Comparison of ENCODE assay signal across 16 mouse cellular contexts in genomic region chr15:27539745-27540144, GRCm38 (mm10).
DNase-seq lines count a peak whose midpoint lies in the region; ATAC-seq lines count a peak whose summit lies in the region.
"Had no signal": no experiment of that assay in that cellular context is flagged by ENCODE, and none has a peak within 500 bp of the region (broad histone marks: within the 10 kb centered on the region; RNA-seq: fewer than 3 reads in every experiment).

No protein-coding gene starts in this region.

- WGBS in heart, embryonic 16.5 days, result 54% methylated on average over 9 of the region's 9 CpGs

- H3K4me1 ChIP-seq in heart, embryonic 16.5 days (ENCODE audit: control insufficient read depth, insufficient read depth, low read length), result peaks cover 54% of the 10 kb centered on the region
- H3K4me1 ChIP-seq: limb, embryonic 12.5 days had no signal

- no peak overlapping the region for H3K4me3 ChIP-seq in heart, embryonic 16.5 days (ENCODE audit: low read length)
- H3K4me3 ChIP-seq: forebrain, embryonic 13.5 days; hindbrain, embryonic 15.5 days; limb, embryonic 12.5 days; lung, embryonic 15.5 days; midbrain, embryonic 13.5 days; neural tube, embryonic 15.5 days had no signal

- H3K36me3 ChIP-seq in heart, embryonic 16.5 days (ENCODE audit: control insufficient read depth, insufficient read depth), result no peaks in the 10 kb centered on the region
- H3K36me3 ChIP-seq: hindbrain, embryonic 15.5 days; limb, embryonic 12.5 days; lung, embryonic 15.5 days; midbrain, embryonic 13.5 days had no signal

- H3K27ac ChIP-seq in heart, embryonic 16.5 days (ENCODE audit: low read length), result peak overlapping the region; percentile 94
- H3K27ac ChIP-seq: forebrain, embryonic 13.5 days; hindbrain, embryonic 15.5 days; limb, embryonic 12.5 days; lung, embryonic 15.5 days; midbrain, embryonic 13.5 days; neural tube, embryonic 15.5 days had no signal

- no peak overlapping the region for H3K4me2 ChIP-seq in heart, embryonic 16.5 days (ENCODE audit: low read depth, low read length)
- H3K4me2 ChIP-seq: forebrain, embryonic 13.5 days; hindbrain, embryonic 15.5 days; limb, embryonic 12.5 days; lung, embryonic 15.5 days; midbrain, embryonic 13.5 days; neural tube, embryonic 15.5 days had no signal

- ATAC-seq in heart, embryonic 16.5 days (replicated peaks; ENCODE audit: extremely low read depth, insufficient read depth, low FRiP score), result peak; percentile 63
- ATAC-seq: CD4-positive, CD25-positive, alpha-beta regulatory T cell, adult 4 months; forebrain, embryonic 13.5 days; midbrain, embryonic 13.5 days had no signal

- H3K9me3 ChIP-seq in heart, embryonic 16.5 days (replicated peaks; ENCODE audit: control insufficient read depth, low read length), result no peaks in the 10 kb centered on the region
- H3K9me3 ChIP-seq: forebrain, embryonic 13.5 days; hindbrain, embryonic 15.5 days; limb, embryonic 12.5 days; lung, embryonic 15.5 days; midbrain, embryonic 13.5 days; neural tube, embryonic 15.5 days had no signal

- H3K27me3 ChIP-seq in heart, embryonic 16.5 days (ENCODE audit: control insufficient read depth, insufficient read depth, low read length), result no peaks in the 10 kb centered on the region
- H3K27me3 ChIP-seq: forebrain, embryonic 13.5 days; hindbrain, embryonic 15.5 days; limb, embryonic 12.5 days; lung, embryonic 15.5 days; midbrain, embryonic 13.5 days; neural tube, embryonic 15.5 days had no signal

- no peak overlapping the region; the same call in 1 of the 2 replicates for H3K9ac ChIP-seq in heart, embryonic 16.5 days (ENCODE audit: low read length)
- H3K9ac ChIP-seq: forebrain, embryonic 13.5 days; hindbrain, embryonic 15.5 days; limb, embryonic 12.5 days; lung, embryonic 15.5 days; midbrain, embryonic 13.5 days; neural tube, embryonic 15.5 days had no signal

- DNase-seq in gastrocnemius, adult 18-20 months (ENCODE audit: low spot score), result peak; percentile 85
- DNase-seq in gastrocnemius, postnatal 4 days (ENCODE audit: low spot score in 2 of 2), result no peak
- DNase-seq in adipocyte (ENCODE audit: low spot score), result peak; percentile 88
- DNase-seq in gastrocnemius, postnatal 10 days, result peak; percentile 20
- DNase-seq in spleen, adult 12 weeks (ENCODE audit: low spot score), result no peak
- no peak for DNase-seq in urinary bladder, adult 2 months (ENCODE audit: low spot score)
- DNase-seq in thymus, postnatal 0 days (ENCODE audit: low spot score), result no peak
- DNase-seq: cerebellum, adult 11 months had no signal

Comparison
In these comparisons a context has a peak if more than half of its experiments do, and no peak if none do; other contexts are left out.
1. DNase-seq: peak in gastrocnemius, adult 18-20 months (single experiment), adipocyte (single experiment) and gastrocnemius, postnatal 10 days (single experiment); none in gastrocnemius, postnatal 4 days (0 of 2), spleen, adult 12 weeks (single experiment), urinary bladder, adult 2 months (single experiment) and thymus, postnatal 0 days (single experiment).